Mouse (Mus musculus) urinary bladder, postnatal 4 days (tissue): ENCODE measurements around the gene Med22.

Source experiments
- DNase-seq, 2 experiments: peaks; one replicate each; pipeline ENCODE4 v3.0.0; 2021 to 2022; ENCODE audit warnings: low spot score in 2 of 2

Gene Med22

GRCm38 (mm10) chr2:26910124-26910993 is at the start of gene Med22, which contains the start of gene Rpl7a:
Gene Med22 (minus strand): TSS chr2:26910677.
Gene Rpl7a (plus strand): TSS chr2:26910764.
- peak; percentile 99 to 100 for DNase-seq

- DNase-seq, result no peak
These were observed 47.0 kb upstream of the Med22 start for GRCm38 (mm10) chr2:26957488-26957859.

- no peak for DNase-seq
These were observed 46.5 kb upstream of the Med22 start for GRCm38 (mm10) chr2:26956811-26957487.

GRCm38 (mm10) chr2:26954735-26955395 is 44.4 kb upstream of the Med22 start:
- no peak for DNase-seq

GRCm38 (mm10) chr2:26952866-26953265 is 42.4 kb upstream of the Med22 start:
- DNase-seq, result no peak

GRCm38 (mm10) chr2:26952193-26952592 is 41.7 kb upstream of the Med22 start:
- DNase-seq, result no peak

GRCm38 (mm10) chr2:26951346-26951905 is 40.9 kb upstream of the Med22 start:
- no peak for DNase-seq

- no peak for DNase-seq
These were observed 39.9 kb upstream of the Med22 start for GRCm38 (mm10) chr2:26950411-26950810.

- no peak for DNase-seq
These were observed 32.8 kb upstream of the Med22 start for GRCm38 (mm10) chr2:26943253-26943652.

- no peak for DNase-seq
These were observed 31.1 kb upstream of the Med22 start for GRCm38 (mm10) chr2:26941539-26941938.

- DNase-seq, result no peak
These were observed 25.9 kb upstream of the Med22 start for GRCm38 (mm10) chr2:26936425-26936824.

- DNase-seq, result no peak
These were observed 24.8 kb upstream of the Med22 start for GRCm38 (mm10) chr2:26935286-26935685.

- DNase-seq, result peak; percentile 92
These were observed 23.0 kb upstream of the Med22 start, which contains the start of the genes Surf4 and Stkld1 for GRCm38 (mm10) chr2:26933304-26934055. Gene Surf4 (minus strand): TSS chr2:26933928. Gene Stkld1 (plus strand): TSS chr2:26934047.

- no peak for DNase-seq
These were observed 22.2 kb upstream of the Med22 start for GRCm38 (mm10) chr2:26932473-26933303.

GRCm38 (mm10) chr2:26930390-26930789 is 19.9 kb upstream of the Med22 start:
- no peak for DNase-seq

- DNase-seq, result no peak
These were observed 17.4 kb upstream of the Med22 start for GRCm38 (mm10) chr2:26927745-26928476.

GRCm38 (mm10) chr2:26921784-26922183 is 11.3 kb upstream of the Med22 start:
- DNase-seq, result no peak

GRCm38 (mm10) chr2:26920190-26920855 is 9.8 kb upstream of the Med22 start:
- no peak for DNase-seq

GRCm38 (mm10) chr2:26919684-26920083 is 9.2 kb upstream of the Med22 start:
- no peak for DNase-seq
